8 mouse cellular contexts compared by ENCODE assay signal in the genomic region with DNA sequence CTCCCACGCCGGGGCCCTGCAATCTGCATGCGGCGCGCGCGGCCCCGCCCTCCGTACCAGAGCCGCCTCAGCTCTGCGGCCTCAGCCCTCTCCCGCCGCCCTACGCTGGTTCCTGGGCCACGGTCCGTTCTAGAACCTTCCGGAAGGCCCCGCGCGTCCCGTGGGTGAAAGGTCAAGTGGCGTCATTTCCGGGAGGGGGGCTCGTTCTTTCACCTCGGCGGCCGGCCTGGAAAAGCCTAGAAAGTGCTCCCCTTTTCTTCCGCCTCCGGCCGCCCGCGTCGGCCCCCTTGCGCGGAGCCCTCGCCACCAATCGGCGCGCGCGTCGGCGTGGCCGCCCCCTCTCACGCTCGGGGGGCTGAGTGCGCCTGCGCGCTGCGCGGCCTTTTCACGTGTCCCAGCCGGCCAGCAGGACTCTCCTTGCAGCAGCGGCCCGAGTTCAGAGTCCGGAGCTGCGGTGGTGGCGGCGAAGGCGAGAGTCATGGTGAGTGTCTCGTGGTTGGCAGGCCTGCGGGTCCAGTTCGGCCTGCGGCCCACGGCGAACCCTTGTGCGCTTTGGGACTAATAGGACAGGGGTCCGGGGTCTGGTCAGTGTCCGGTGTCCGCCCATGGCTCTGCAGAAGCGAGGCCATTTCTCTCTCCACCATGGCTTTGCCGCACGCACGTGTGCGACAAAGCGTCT. TPM values are rescaled to one million over a fixed set of nuclear protein-coding genes. Genes with fewer than 3 reads are reported as not detected.
DNase-seq lines count a peak whose midpoint lies in the region; ATAC-seq and TF ChIP-seq lines count a peak whose summit lies in the region.

A gene (plus strand): TSS at position 201 of the 679 bp plus-strand sequence.
A gene (minus strand): TSS at position 312 of the 679 bp plus-strand sequence.

- H3K4me2 ChIP-seq in forebrain, embryonic 15.5 days (replicated peaks): peak within 1 kb of the TSS; percentile 91

- no peak for TF ChIP-seq CTCF in lung, adult 2 months (IDR thresholded peaks at IDR 0.05; ENCODE audit: insufficient read depth, low read length)

- H3K4me3 ChIP-seq in forebrain, embryonic 15.5 days: peak within 1 kb of the TSS; percentile 100
- H3K4me3 ChIP-seq in lung, adult 2 months (replicated peaks; ENCODE audit: extremely low read depth, low read depth, low read length): peak within 1 kb of the TSS; percentile 89

- peaks cover 39% of the 10 kb centered on the region for H3K36me3 ChIP-seq in forebrain, embryonic 15.5 days

- peak within 1 kb of the TSS; percentile 99 for H3K9ac ChIP-seq in forebrain, embryonic 15.5 days (replicated peaks)

- H3K4me1 ChIP-seq in forebrain, embryonic 15.5 days: peaks cover 42% of the 10 kb centered on the region
- peaks cover 11% of the 10 kb centered on the region for H3K4me1 ChIP-seq in lung, adult 2 months (ENCODE audit: control insufficient read depth, insufficient read depth, low read length)

- no peaks in the 10 kb centered on the region for H3K27me3 ChIP-seq in forebrain, embryonic 15.5 days

- no peaks in the 10 kb centered on the region for H3K9me3 ChIP-seq in forebrain, embryonic 15.5 days

- peak; percentile 99 for DNase-seq in ES-CJ7 (ENCODE audit: low read depth, low spot score)
- peak; percentile 98 for DNase-seq in cerebellum, adult 11 months
- DNase-seq in heart, postnatal 25 days (ENCODE audit: low spot score): peak; percentile 97
- DNase-seq in layer of hippocampus, adult 18-20 months (ENCODE audit: low spot score in 2 of 2): peak; percentile 98
- peak; percentile 99 for DNase-seq in lung, adult 2 months
- peak; percentile 96 to 98 for DNase-seq in thymus, adult 18-20 months

- peak; percentile 73; the same call in 1 of the 2 replicates for TF ChIP-seq POLR2A in lung, adult 2 months (IDR thresholded peaks at IDR 0.05; ENCODE audit: borderline replicate concordance, extremely low read depth, low read depth, low read length)

- peak within 1 kb of the TSS; percentile 96 for H3K27ac ChIP-seq in forebrain, embryonic 15.5 days (replicated peaks)

- peak; percentile 96 for ATAC-seq in forebrain, embryonic 15.5 days (replicated peaks)
- peak; percentile 94 for ATAC-seq in neutrophil, adult 5-6 weeks (ENCODE audit: extremely low read depth, insufficient number of reproducible peaks, low FRiP score, poor library complexity, severe bottlenecking)

- intact Hi-C loops in heart, postnatal 25 days (cut with DNase I): loop anchor here (1.0 to 5.0 kb wide), 4 partner anchors 35 to 149 kb away; a partner anchor contains a TSS

- WGBS in forebrain, embryonic 15.5 days: 1% methylated on average over 73 of the region's 76 CpGs
- WGBS in lung, adult 2 months: under 1% methylated on average over 76 of the region's 76 CpGs

RNA-seq across cellular contexts. Expression of the first gene that starts in this region (rescaled TPM):
- polyA plus RNA-seq in forebrain, embryonic 15.5 days (2015; fragmentation: Nextera tagmentation; extraction: Ambion mirVana): 253 and 276 TPM in 2 replicates
- 100 to 1,000 TPM; 159 to 187 TPM for total RNA-seq in heart, postnatal 25 days (2021)
- 100 to 1,000 TPM in 1 of 2 experiments, 10 to 100 TPM in 1; 95.7 to 106 TPM for total RNA-seq in layer of hippocampus, adult 18-20 months (2021)
- polyA plus RNA-seq in lung, adult 2 months (2012; rRNA removed): 10.8 and 13.1 TPM in 2 replicates
- total RNA-seq in neutrophil, adult 5-6 weeks (2017): 77.7 and 94.0 TPM in 2 replicates

RNA-seq across cellular contexts. Expression of the second gene that starts in this region (rescaled TPM):
- polyA plus RNA-seq in forebrain, embryonic 15.5 days (2015; fragmentation: Nextera tagmentation; extraction: Ambion mirVana): 291 and 296 TPM in 2 replicates
- total RNA-seq in heart, postnatal 25 days (2021): 100 to 1,000 TPM; 361 to 395 TPM
- total RNA-seq in layer of hippocampus, adult 18-20 months (2021): 100 to 1,000 TPM; 179 to 181 TPM
- polyA plus RNA-seq in lung, adult 2 months (2012; rRNA removed): 12.2 and 19.2 TPM in 2 replicates
- 84.0 and 84.4 TPM in 2 replicates for total RNA-seq in neutrophil, adult 5-6 weeks (2017)

Comparison
In these comparisons a context has a peak if more than half of its experiments do, and no peak if none do; other contexts are left out.
1. Peak in every context shown above with its lines: DNase-seq, ATAC-seq, H3K4me3 ChIP-seq and H3K27ac ChIP-seq.
2. RNA of the first gene that starts in this region (polyA plus RNA-seq): 253 to 276 TPM in forebrain, embryonic 15.5 days; 10.8 to 13.1 TPM in lung, adult 2 months; every median in the first group is over 10 times any median in the second.
3. RNA of the second gene that starts in this region (polyA plus RNA-seq): 291 to 296 TPM in forebrain, embryonic 15.5 days; 12.2 to 19.2 TPM in lung, adult 2 months; every median in the first group is over 10 times any median in the second.